Mouse (Mus musculus): ENCODE results near the gene Mapre3.

DNA sequence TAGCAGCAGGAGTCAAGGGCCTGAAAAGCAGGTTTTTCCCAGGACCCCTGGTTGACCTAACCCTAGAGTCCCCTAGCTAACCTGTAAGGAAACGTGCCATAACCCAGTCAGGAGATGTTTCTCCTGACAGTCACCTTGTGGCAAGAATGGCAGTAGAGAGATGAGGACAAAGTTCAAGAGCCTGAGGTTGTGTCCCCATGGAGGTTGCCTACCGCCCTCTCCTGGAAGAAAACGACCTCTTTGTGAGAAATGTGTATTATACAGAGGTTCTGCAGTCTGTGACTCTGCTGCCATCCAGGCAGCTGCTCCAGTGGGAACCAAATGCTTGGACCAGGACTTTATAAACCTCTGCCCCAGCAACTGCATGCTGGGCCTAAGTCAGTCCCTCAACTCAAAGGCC, 41.2 kb downstream of the Mapre3 start:
- TF ChIP-seq CTCF (IDR thresholded peaks at IDR 0.05; ENCODE audit: insufficient read depth, low read depth, low read length) (no peak), POLR2A (IDR thresholded peaks at IDR 0.05; ENCODE audit: insufficient read depth, low read depth, low read length) (no peak)
